Mouse (Mus musculus) cerebellum, postnatal 36 days (tissue): ENCODE results near the gene Prf1.
A peak's percentile ranks its signal among the peaks of the same experiment; 100 is the strongest.

ENCODE experiments used
- DNase-seq, 2 experiments: peaks; one replicate each; pipeline ENCODE4 v3.0.0; 2021 to 2022; ENCODE audit warnings: mixed read lengths in 2 of 2

The Prf1 gene

DNA sequence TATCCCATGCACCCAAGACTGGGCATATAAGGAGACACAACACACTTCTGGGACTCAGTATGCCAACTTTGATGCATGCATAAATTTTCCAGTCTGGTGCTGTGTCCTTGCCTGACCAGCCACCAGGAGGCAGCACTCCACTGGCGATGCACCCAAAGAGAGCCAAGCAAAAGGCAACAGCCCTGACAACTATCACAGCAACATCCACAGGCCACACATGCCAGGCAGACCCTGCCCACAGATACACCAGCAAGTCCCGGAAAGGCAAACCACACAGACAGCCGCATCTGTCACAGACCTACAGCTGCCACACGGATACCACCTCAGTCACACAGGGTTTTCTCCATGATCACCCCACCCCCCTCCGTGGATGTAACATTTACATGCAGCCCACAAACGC is 43.9 kb downstream of the Prf1 start:
- peak; percentile 80 for DNase-seq

DNA sequence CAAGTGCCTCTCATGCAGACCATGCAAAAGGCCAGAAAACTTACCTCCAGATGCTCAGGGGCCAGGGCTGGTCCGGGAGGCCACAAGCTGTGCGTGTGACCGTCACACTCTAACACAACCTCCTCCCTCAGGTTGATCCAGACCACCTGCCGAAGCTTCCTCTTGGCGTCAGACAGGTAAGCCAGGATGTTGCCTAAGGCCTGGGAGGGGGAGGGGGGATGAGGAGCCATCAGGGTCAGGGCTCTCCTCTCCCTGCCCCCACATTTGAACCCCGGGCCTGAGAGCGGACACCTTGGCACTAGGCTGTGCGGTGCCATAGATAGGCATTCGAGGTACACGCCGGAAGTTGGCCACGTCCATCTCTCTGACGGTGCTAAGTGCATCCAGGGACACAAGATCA is 45.1 kb downstream of the Prf1 start:
- no peak for DNase-seq

DNA sequence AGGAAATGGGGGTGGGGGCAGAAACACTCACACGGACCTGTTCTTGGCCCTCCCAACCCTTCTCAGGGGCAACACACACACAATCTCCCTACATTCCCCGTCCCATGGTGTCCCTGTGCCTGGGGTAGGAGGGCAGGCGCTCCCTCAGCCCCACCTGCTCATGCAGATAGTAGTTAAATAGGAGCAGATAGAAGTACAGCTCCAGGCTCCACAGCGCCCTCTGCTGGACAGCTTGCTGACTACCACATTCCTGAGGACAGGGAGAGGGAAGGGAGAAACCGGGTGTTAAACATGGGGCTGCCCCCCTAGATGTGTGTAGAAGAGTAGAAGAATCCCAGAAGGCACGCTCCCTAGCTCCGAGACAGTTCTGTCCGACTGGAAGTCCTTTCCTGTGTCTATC is 46.3 kb downstream of the Prf1 start:
- peak; percentile 72 to 73 for DNase-seq

DNA sequence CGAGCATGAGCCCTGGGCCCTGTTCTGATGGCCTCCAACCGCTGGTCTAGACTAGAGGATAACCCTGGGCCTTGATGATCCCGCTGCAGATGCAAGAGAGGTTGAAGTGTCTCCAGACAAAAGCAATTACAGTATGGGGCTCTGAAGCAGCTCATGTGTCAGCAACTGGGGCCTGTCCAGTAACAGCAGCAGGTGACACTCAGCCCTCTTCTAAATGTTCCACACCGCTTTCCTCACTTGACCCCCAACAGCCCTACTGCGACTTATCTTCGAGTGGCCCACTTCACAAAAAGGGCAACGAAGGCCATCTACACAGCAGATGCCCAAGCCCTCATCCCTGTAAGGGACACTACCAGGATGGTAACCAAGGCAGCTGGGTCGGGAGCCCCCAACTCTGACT is 47.5 kb downstream of the Prf1 start:
- DNase-seq, result no peak

DNA sequence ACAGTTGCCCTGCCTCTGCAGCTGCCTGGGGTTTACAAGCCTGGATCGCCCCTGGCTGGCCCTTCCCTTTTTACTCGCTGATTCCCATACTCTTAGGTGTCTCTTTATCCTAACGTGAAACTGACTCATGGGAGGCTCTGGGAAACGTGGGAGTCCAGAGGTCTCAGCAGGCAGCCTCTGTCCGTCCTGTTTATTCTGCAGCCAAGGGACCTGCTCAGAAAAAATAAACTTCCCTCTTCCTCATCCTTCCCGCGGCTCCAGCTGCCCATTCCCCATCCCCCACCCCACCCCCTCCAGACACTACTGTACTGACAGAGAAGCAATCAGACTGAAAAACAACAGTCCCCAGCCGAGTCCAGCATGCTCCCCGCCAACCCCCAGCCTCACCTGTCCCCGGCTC is 48.7 kb downstream of the Prf1 start:
- no peak for DNase-seq

DNA sequence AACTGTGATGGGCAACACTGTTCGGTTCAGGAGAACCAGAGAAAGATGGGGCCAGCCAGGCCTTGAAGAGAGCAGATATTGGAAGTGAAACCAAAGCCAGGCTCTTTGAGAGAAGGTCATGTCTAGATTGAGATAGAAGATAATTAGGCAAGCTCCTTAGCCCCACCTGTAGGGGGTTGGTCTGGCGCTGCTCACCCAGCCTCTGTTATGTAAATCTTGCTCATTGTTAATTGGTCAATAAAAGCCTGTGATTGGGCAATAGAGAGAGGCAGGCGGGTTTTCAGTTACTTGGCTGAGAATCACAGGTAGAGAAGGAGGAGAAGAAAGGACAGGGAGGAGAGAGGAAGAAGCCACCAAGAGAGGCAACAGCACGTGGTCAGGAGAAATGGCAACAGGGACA is 53.6 kb downstream of the Prf1 start:
- DNase-seq, result no peak
